Mouse (Mus musculus): Measurements from ENCODE around the gene Hagh. TPM values are rescaled to one million over a fixed set of nuclear protein-coding genes. Genes with fewer than 3 reads are reported as not detected.

Gene Hagh
- total and polyA plus RNA-seq, 3 experiments: 22.1 to 30.4 (median 22.3) TPM

- H3K4me1 ChIP-seq (ENCODE audit: insufficient read depth, low read depth, low read length): peaks cover 71% of the 10 kb centered on the region
- DNase-seq (ENCODE audit: low spot score) (no peak), ATAC-seq (ENCODE audit: extremely low read depth, insufficient number of reproducible peaks, low FRiP score, poor library complexity, severe bottlenecking) (no peak)
- peaks cover 100% of the 10 kb centered on the region for H3K36me3 ChIP-seq (replicated peaks)
- TF ChIP-seq GATA1 (IDR thresholded peaks at IDR 0.05; ENCODE audit: borderline replicate concordance, low read length): no peak
- TF ChIP-seq TAL1 (conservative IDR thresholded peaks at IDR 0.05; ENCODE audit: low read depth, low read length): no peak
- no peak for TF ChIP-seq CTCF (IDR thresholded peaks at IDR 0.05; ENCODE audit: low read depth, low read length)
- no peak for TF ChIP-seq POLR2AphosphoS5 (IDR thresholded peaks at IDR 0.05; ENCODE audit: insufficient replicate concordance, low read depth, low read length)
- TF ChIP-seq GATA2 (IDR thresholded peaks at IDR 0.05; ENCODE audit: borderline replicate concordance, low read depth, low read length): no peak
- H3K9me3 ChIP-seq (replicated peaks): no peaks in the 10 kb centered on the region
- H3K4me3 ChIP-seq (ENCODE audit: low read depth, low read length): peak overlapping the region; percentile 44; the same call in 1 of the 2 replicates
- no peaks in the 10 kb centered on the region for H3K27me3 ChIP-seq (ENCODE audit: insufficient read depth, low read length)
Observed at GRCm38 (mm10) chr17:24902124-24902523, 62.2 kb downstream of the Hagh start.

- TF ChIP-seq TAL1 (conservative IDR thresholded peaks at IDR 0.05; ENCODE audit: low read depth, low read length) (peak; percentile 92), GATA1 (IDR thresholded peaks at IDR 0.05; ENCODE audit: borderline replicate concordance, low read length) (no peak)
- DNase-seq (ENCODE audit: low spot score): peak; percentile 66
- peaks cover 64% of the 10 kb centered on the region for H3K4me1 ChIP-seq (ENCODE audit: insufficient read depth, low read depth, low read length)
Observed at GRCm38 (mm10) chr17:24902671-24903474, 62.9 kb downstream of the Hagh start.

DNA sequence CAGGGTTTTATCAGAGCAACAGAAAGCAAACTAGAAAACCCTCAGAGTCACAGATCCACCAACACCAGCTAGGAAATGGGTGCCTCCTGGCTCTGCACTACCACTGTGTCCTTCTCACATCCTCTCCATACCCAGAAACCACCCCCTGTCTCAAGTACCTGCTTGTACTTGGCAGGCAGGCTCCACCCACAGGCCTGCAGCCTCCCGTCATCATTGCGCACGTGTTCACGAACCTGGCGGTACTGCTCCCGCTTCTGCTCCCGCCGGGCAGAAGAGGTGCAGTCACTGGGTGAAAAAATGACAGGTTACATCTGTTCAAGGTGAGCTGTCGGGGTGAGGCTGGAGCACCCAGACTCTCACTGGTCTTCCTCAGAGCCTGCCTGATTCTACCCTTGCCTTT is 63.8 kb downstream of the Hagh start:
- no peak for TF ChIP-seq TAL1 (conservative IDR thresholded peaks at IDR 0.05; ENCODE audit: low read depth, low read length)
- no peak for ATAC-seq (ENCODE audit: extremely low read depth, insufficient number of reproducible peaks, low FRiP score, poor library complexity, severe bottlenecking)
- Histone ChIP-seq H3K27me3 (ENCODE audit: insufficient read depth, low read length) (no peaks in the 10 kb centered on the region), H3K4me1 (ENCODE audit: insufficient read depth, low read depth, low read length) (peaks cover 55% of the 10 kb centered on the region), H3K9me3 (replicated peaks) (no peaks in the 10 kb centered on the region), H3K36me3 (replicated peaks) (peaks cover 100% of the 10 kb centered on the region), H3K4me3 (ENCODE audit: low read depth, low read length) (no peak overlapping the region)
- no peak for DNase-seq (ENCODE audit: low spot score)

More at GRCm38 (mm10) chr17:24902671-24903474, 62.9 kb downstream of the Hagh start:
- Histone ChIP-seq H3K36me3 (replicated peaks) (peaks cover 100% of the 10 kb centered on the region), H3K4me3 (ENCODE audit: low read depth, low read length) (peak overlapping the region; percentile 48; the same call in 1 of the 2 replicates), H3K9me3 (replicated peaks) (no peaks in the 10 kb centered on the region), H3K27me3 (ENCODE audit: insufficient read depth, low read length) (no peaks in the 10 kb centered on the region)
- ATAC-seq (ENCODE audit: extremely low read depth, insufficient number of reproducible peaks, low FRiP score, poor library complexity, severe bottlenecking): peak; percentile 75

GRCm38 (mm10) chr17:24907591-24907990 is 67.6 kb downstream of the Hagh start:
- Histone ChIP-seq H3K4me1 (ENCODE audit: insufficient read depth, low read depth, low read length) (peaks cover 28% of the 10 kb centered on the region), H3K9me3 (replicated peaks) (no peaks in the 10 kb centered on the region), H3K4me3 (ENCODE audit: low read depth, low read length) (no peak overlapping the region), H3K36me3 (replicated peaks) (peaks cover 100% of the 10 kb centered on the region), H3K27me3 (ENCODE audit: insufficient read depth, low read length) (no peaks in the 10 kb centered on the region)
- no peak for DNase-seq (ENCODE audit: low spot score)
- ATAC-seq (ENCODE audit: extremely low read depth, insufficient number of reproducible peaks, low FRiP score, poor library complexity, severe bottlenecking): no peak
- TF ChIP-seq TAL1 (conservative IDR thresholded peaks at IDR 0.05; ENCODE audit: low read depth, low read length): no peak
- TF ChIP-seq GATA2 (IDR thresholded peaks at IDR 0.05; ENCODE audit: borderline replicate concordance, low read depth, low read length): no peak
- TF ChIP-seq GATA1 (IDR thresholded peaks at IDR 0.05; ENCODE audit: borderline replicate concordance, low read length): no peak
- TF ChIP-seq CTCF (IDR thresholded peaks at IDR 0.05; ENCODE audit: low read depth, low read length): no peak
- TF ChIP-seq POLR2AphosphoS5 (IDR thresholded peaks at IDR 0.05; ENCODE audit: insufficient replicate concordance, low read depth, low read length): no peak

- peak overlapping the region; percentile 31; the same call in 1 of the 2 replicates for H3K4me3 ChIP-seq (ENCODE audit: low read depth, low read length)
- H3K27me3 ChIP-seq (ENCODE audit: insufficient read depth, low read length): no peaks in the 10 kb centered on the region
- no peaks in the 10 kb centered on the region for H3K9me3 ChIP-seq (replicated peaks)
- H3K4me1 ChIP-seq (ENCODE audit: insufficient read depth, low read depth, low read length): peaks cover 20% of the 10 kb centered on the region
- ATAC-seq (ENCODE audit: extremely low read depth, insufficient number of reproducible peaks, low FRiP score, poor library complexity, severe bottlenecking): no peak
- no peak for DNase-seq (ENCODE audit: low spot score)
- TF ChIP-seq GATA2 (IDR thresholded peaks at IDR 0.05; ENCODE audit: borderline replicate concordance, low read depth, low read length) (no peak), GATA1 (IDR thresholded peaks at IDR 0.05; ENCODE audit: borderline replicate concordance, low read length) (no peak), POLR2AphosphoS5 (IDR thresholded peaks at IDR 0.05; ENCODE audit: insufficient replicate concordance, low read depth, low read length) (no peak), CTCF (IDR thresholded peaks at IDR 0.05; ENCODE audit: low read depth, low read length) (no peak), TAL1 (conservative IDR thresholded peaks at IDR 0.05; ENCODE audit: low read depth, low read length) (no peak; the same call in 1 of the 2 replicates)
- H3K36me3 ChIP-seq (replicated peaks): peaks cover 99% of the 10 kb centered on the region
Observed at GRCm38 (mm10) chr17:24913984-24914383, 74.0 kb downstream of the Hagh start.

Other genes starting within 250 kb of the Hagh start
Only the 20 nearest of the 28 such genes appear.
- gene Syngr3, start 150.2 kb upstream of the Hagh start, total RNA-seq (2014; fragmentation: Nextera tagmentation): not detected in 2 replicates
- 0.17 TPM in 1 of 2 replicates, not detected in the other for gene Syngr3, start 150.2 kb upstream of the Hagh start, total RNA-seq (2017)
- gene Syngr3, start 150.2 kb upstream of the Hagh start, polyA plus RNA-seq (2012): 0.08 and 0.12 TPM in 2 replicates
- gene Gfer, start 144.0 kb upstream of the Hagh start, total RNA-seq (2014; fragmentation: Nextera tagmentation): 10.5 and 15.7 TPM in 2 replicates
- gene Gfer, start 144.0 kb upstream of the Hagh start, total RNA-seq (2017): 34.1 and 46.4 TPM in 2 replicates
- 149 and 184 TPM in 2 replicates for gene Gfer, start 144.0 kb upstream of the Hagh start, polyA plus RNA-seq (2012)
- 1.4 TPM in 1 of 2 replicates, not detected in the other for gene Noxo1, start 143.9 kb upstream of the Hagh start, total RNA-seq (2014; fragmentation: Nextera tagmentation)
- gene Noxo1, start 143.9 kb upstream of the Hagh start, total RNA-seq (2017): 1.0 and 1.1 TPM in 2 replicates
- 0.72 and 0.87 TPM in 2 replicates for gene Noxo1, start 143.9 kb upstream of the Hagh start, polyA plus RNA-seq (2012)
- gene Tbl3, start 132.5 kb upstream of the Hagh start, total RNA-seq (2014; fragmentation: Nextera tagmentation): 9.2 and 17.8 TPM in 2 replicates
- 27.7 and 34.0 TPM in 2 replicates for gene Tbl3, start 132.5 kb upstream of the Hagh start, total RNA-seq (2017)
- gene Tbl3, start 132.5 kb upstream of the Hagh start, polyA plus RNA-seq (2012): 15.6 and 25.2 TPM in 2 replicates
- not detected in 2 replicates for gene Rnf151, start 122.1 kb upstream of the Hagh start, total RNA-seq (2014; fragmentation: Nextera tagmentation)
- gene Rnf151, start 122.1 kb upstream of the Hagh start, total RNA-seq (2017): 0.23 TPM in 1 of 2 replicates, not detected in the other
- 0.13 and 0.17 TPM in 2 replicates for gene Rnf151, start 122.1 kb upstream of the Hagh start, polyA plus RNA-seq (2012)
- 3,970 and 4,105 TPM in 2 replicates for gene Rps2, start 122.0 kb upstream of the Hagh start, total RNA-seq (2014; fragmentation: Nextera tagmentation)
- gene Rps2, start 122.0 kb upstream of the Hagh start, total RNA-seq (2017): 950 and 975 TPM in 2 replicates
- 2,688 and 3,723 TPM in 2 replicates for gene Rps2, start 122.0 kb upstream of the Hagh start, polyA plus RNA-seq (2012)
- gene Ndufb10, start 115.7 kb upstream of the Hagh start, total RNA-seq (2014; fragmentation: Nextera tagmentation): 54.6 and 63.5 TPM in 2 replicates
- 185 and 206 TPM in 2 replicates for gene Ndufb10, start 115.7 kb upstream of the Hagh start, total RNA-seq (2017)
- gene Ndufb10, start 115.7 kb upstream of the Hagh start, polyA plus RNA-seq (2012): 372 and 429 TPM in 2 replicates
- not detected in 2 replicates for gene Rpl3l, start 112.3 kb upstream of the Hagh start, total RNA-seq (2014; fragmentation: Nextera tagmentation)
- gene Rpl3l, start 112.3 kb upstream of the Hagh start, total RNA-seq (2017): 0.17 TPM in 1 of 2 replicates, not detected in the other
- 0.07 TPM in 1 of 2 replicates, not detected in the other for gene Rpl3l, start 112.3 kb upstream of the Hagh start, polyA plus RNA-seq (2012)
- gene Msrb1, start 103.5 kb upstream of the Hagh start, total RNA-seq (2014; fragmentation: Nextera tagmentation): 62.0 and 76.8 TPM in 2 replicates
- gene Msrb1, start 103.5 kb upstream of the Hagh start, total RNA-seq (2017): 34.6 and 39.2 TPM in 2 replicates
- 10.1 and 14.6 TPM in 2 replicates for gene Msrb1, start 103.5 kb upstream of the Hagh start, polyA plus RNA-seq (2012)
- not detected in 2 replicates for gene Hs3st6, start 87.2 kb upstream of the Hagh start, total RNA-seq (2014; fragmentation: Nextera tagmentation)
- not detected in 2 replicates for gene Hs3st6, start 87.2 kb upstream of the Hagh start, total RNA-seq (2017)
- not detected in 2 replicates for gene Hs3st6, start 87.2 kb upstream of the Hagh start, polyA plus RNA-seq (2012)
- 7.6 and 8.4 TPM in 2 replicates for gene Meiob, start 35.9 kb upstream of the Hagh start, total RNA-seq (2014; fragmentation: Nextera tagmentation)
- 1.9 and 2.1 TPM in 2 replicates for gene Meiob, start 35.9 kb upstream of the Hagh start, total RNA-seq (2017)
- gene Meiob, start 35.9 kb upstream of the Hagh start, polyA plus RNA-seq (2012): 0.07 and 0.13 TPM in 2 replicates
- gene Fahd1, start 10.2 kb downstream of the Hagh start, total RNA-seq (2014; fragmentation: Nextera tagmentation): 7.9 and 10.8 TPM in 2 replicates
- gene Fahd1, start 10.2 kb downstream of the Hagh start, total RNA-seq (2017): 16.1 TPM in 2 replicates
- 3.9 and 4.5 TPM in 2 replicates for gene Fahd1, start 10.2 kb downstream of the Hagh start, polyA plus RNA-seq (2012)
- gene Igfals, start 25.9 kb downstream of the Hagh start, total RNA-seq (2014; fragmentation: Nextera tagmentation): not detected in 2 replicates
- 0.12 and 0.16 TPM in 2 replicates for gene Igfals, start 25.9 kb downstream of the Hagh start, total RNA-seq (2017)
- gene Igfals, start 25.9 kb downstream of the Hagh start, polyA plus RNA-seq (2012): 0.10 and 0.12 TPM in 2 replicates
- 92.9 and 95.7 TPM in 2 replicates for gene Nubp2, start 46.2 kb downstream of the Hagh start, total RNA-seq (2014; fragmentation: Nextera tagmentation)
- gene Nubp2, start 46.2 kb downstream of the Hagh start, total RNA-seq (2017): 46.9 and 58.5 TPM in 2 replicates
- gene Nubp2, start 46.2 kb downstream of the Hagh start, polyA plus RNA-seq (2012): 79.9 and 103 TPM in 2 replicates
- gene Spsb3, start 46.5 kb downstream of the Hagh start, total RNA-seq (2014; fragmentation: Nextera tagmentation): 10.9 and 12.8 TPM in 2 replicates
- 15.9 and 19.7 TPM in 2 replicates for gene Spsb3, start 46.5 kb downstream of the Hagh start, total RNA-seq (2017)
- gene Spsb3, start 46.5 kb downstream of the Hagh start, polyA plus RNA-seq (2012): 35.1 and 42.6 TPM in 2 replicates
- 3.4 and 6.5 TPM in 2 replicates for gene Eme2, start 54.9 kb downstream of the Hagh start, total RNA-seq (2014; fragmentation: Nextera tagmentation)
- gene Eme2, start 54.9 kb downstream of the Hagh start, total RNA-seq (2017): 18.2 and 19.4 TPM in 2 replicates
- gene Eme2, start 54.9 kb downstream of the Hagh start, polyA plus RNA-seq (2012): 9.4 and 12.1 TPM in 2 replicates
- 28.8 and 30.8 TPM in 2 replicates for gene Mrps34, start 55.0 kb downstream of the Hagh start, total RNA-seq (2014; fragmentation: Nextera tagmentation)
- 15.6 and 21.1 TPM in 2 replicates for gene Mrps34, start 55.0 kb downstream of the Hagh start, total RNA-seq (2017)
- 81.7 and 82.8 TPM in 2 replicates for gene Mrps34, start 55.0 kb downstream of the Hagh start, polyA plus RNA-seq (2012)
- 5.6 and 9.5 TPM in 2 replicates for gene Nme3, start 56.4 kb downstream of the Hagh start, total RNA-seq (2014; fragmentation: Nextera tagmentation)
- gene Nme3, start 56.4 kb downstream of the Hagh start, total RNA-seq (2017): 29.0 and 32.5 TPM in 2 replicates
- 20.2 and 26.8 TPM in 2 replicates for gene Nme3, start 56.4 kb downstream of the Hagh start, polyA plus RNA-seq (2012)
- gene Mapk8ip3, start 96.8 kb downstream of the Hagh start, total RNA-seq (2014; fragmentation: Nextera tagmentation): 61.3 and 122 TPM in 2 replicates
- gene Mapk8ip3, start 96.8 kb downstream of the Hagh start, total RNA-seq (2017): 35.4 and 39.7 TPM in 2 replicates
- 24.7 and 32.4 TPM in 2 replicates for gene Mapk8ip3, start 96.8 kb downstream of the Hagh start, polyA plus RNA-seq (2012)
- 79.9 and 83.5 TPM in 2 replicates for gene Jpt2, start 120.5 kb downstream of the Hagh start, total RNA-seq (2014; fragmentation: Nextera tagmentation)
- 71.2 and 72.3 TPM in 2 replicates for gene Jpt2, start 120.5 kb downstream of the Hagh start, total RNA-seq (2017)
- 25.9 and 28.8 TPM in 2 replicates for gene Jpt2, start 120.5 kb downstream of the Hagh start, polyA plus RNA-seq (2012)

All from G1E (cell line).